Mouse (Mus musculus) Muller cell, postnatal 12 days (primary cell): ENCODE measurements at regions not wholly inside any gene's neighbourhood (a gene's known extent, or its start where the extent isn't known, plus 50 kb on each side); places are given as distances from the start of the nearest gene placed in this dataset.

Source experiments
- DNase-seq: peaks from one replicate; pipeline ENCODE4 v3.0.0-alpha.2; 2015; ENCODE audit errors: inconsistent ontology term

GRCm38 (mm10) chr9:17294327-17294726, 793.2 kb upstream of the Fat3 start:
- no peak for DNase-seq

DNA sequence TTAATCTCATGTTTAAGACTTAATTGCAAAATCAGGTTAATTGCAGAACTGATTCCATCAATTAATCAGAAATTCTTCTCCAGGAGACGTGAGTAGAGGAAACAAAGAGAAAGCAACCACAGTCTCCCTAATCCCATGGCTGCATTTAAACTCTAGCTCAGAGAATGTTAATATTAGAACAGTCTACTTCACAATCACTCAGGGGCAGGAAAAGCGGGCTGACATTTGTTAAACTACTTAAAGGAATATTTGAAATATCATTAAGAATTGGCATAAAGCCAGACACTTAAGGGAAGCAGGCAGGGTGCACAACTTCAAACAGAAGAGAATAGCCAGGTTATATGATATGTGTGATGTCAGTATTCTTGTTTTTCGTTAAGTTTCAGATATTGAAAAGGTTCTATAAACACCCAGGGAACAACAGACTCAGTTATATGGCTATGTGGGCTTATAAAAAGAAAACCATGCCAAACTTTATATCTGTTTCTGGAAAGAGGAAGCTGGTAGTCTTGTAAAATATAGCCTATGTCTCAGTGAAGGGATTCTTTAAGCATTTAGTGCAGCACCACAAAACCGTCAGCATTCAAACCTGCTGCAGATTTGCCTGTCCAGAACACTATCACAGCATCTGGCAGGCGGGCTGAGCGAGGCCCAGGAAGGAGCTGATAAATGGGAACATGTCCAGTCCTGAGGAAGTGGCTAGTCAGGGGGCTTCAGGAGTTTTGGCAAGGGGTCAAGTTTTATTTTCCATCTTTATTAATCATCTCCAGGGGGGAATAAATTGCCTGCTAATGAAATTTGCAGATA, 787.9 kb upstream of the Fat3 start:
- DNase-seq, result no peak

DNA sequence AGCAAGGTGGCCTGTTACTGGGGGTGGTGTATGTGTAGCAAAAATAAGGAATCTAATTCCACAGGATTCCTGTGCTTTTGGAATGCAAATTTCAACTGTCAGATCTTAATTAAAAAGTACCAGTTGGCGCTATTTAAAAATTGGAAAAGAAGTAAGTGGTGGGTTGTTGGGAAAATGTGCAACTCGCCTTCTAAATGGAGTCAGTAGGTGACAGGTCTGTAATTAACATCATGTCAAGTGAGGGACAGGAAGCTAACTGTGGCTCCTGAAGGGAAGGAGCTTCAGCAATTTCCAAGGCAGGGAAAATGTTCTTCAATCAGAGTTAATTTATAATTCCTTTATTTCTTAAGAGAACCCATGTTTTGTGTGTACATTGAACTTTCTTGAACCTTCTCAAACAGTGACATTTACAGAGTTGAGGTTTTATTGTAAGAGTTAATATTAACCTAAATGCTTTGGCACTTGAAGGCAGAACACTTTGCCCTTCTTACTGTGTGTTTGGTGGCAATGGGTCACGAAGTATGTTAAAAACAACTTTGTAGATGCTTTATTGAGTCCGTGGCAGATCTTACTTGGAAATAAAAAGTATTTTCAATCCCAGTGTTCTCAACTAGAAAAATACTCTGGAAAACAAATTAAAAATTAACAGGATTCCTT, 778.4 kb upstream of the Fat3 start:
- no peak for DNase-seq

DNA sequence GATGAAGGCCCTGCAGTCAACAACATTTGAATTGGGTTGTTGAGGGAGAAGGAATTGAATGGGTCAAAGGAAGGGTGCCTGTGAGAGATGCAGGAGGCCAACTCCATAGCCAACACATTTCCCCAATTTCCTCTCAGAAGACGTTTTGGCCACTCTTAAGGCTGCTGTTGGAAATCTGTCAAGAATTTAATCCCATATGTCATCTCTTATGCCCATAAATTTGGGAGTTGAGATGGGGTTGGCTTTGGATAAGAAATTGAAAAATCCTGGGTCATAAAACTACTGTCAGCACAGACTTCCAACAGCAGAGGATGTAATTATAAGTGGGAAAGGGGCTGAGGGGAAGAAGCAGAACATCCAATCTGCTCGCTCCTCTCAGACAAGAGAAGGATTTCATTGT, 771.5 kb upstream of the Fat3 start:
- no peak for DNase-seq

GRCm38 (mm10) chr9:17269624-17270023, 768.5 kb upstream of the Fat3 start:
- no peak for DNase-seq

GRCm38 (mm10) chr9:17257148-17257547, 756.1 kb upstream of the Fat3 start:
- peak; percentile 52 for DNase-seq

DNA sequence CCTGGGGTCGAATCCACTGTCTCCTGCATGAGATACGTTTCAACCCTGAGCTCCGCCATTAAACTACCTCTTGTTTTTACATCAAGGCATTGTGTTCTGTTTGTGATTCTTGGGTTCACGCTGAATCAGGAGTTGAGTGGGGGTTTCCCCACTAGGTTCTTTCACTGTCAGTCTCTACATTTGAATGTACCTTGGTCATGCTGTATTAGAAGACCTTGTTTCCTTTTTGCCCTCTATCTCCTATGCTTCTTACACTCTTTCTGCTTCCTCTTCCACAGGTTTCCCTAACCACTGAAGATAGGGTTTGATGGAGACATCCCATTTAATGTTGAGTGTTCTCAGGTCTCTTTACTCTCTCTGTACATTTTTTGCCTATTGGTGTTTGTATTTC, 726.0 kb upstream of the Fat3 start:
- DNase-seq, result no peak

GRCm38 (mm10) chr9:17226475-17227090, 725.5 kb upstream of the Fat3 start:
- DNase-seq, result no peak

DNA sequence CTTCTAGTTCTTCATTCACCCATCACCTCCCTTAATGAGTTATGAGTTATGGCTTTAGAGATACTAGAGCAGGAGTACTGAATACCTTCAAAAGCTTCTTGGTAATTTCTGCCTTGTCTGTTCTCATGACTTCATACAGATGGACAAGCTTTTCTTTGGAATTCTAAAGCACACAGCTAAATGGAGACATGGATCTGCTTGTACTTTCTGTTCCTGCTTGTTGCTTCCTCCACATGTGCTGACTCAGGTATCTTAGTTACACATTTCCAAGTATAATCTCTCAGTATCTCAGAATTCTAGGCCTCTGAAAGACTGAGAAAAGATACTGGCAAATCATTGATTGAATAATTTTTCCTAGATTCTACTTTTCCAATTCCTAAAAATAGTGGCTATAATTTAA, 694.3 kb upstream of the Fat3 start:
- no peak for DNase-seq

- DNase-seq, result no peak
Measured at GRCm38 (mm10) chr9:17189552-17189951, 688.5 kb upstream of the Fat3 start.

GRCm38 (mm10) chr9:17168193-17168592, 667.1 kb upstream of the Fat3 start:
- no peak for DNase-seq

- no peak for DNase-seq
Measured at GRCm38 (mm10) chr9:17166331-17166730, 665.2 kb upstream of the Fat3 start.

- peak; percentile 7 for DNase-seq
Measured at GRCm38 (mm10) chr9:17158481-17159366, 657.6 kb upstream of the Fat3 start.

DNA sequence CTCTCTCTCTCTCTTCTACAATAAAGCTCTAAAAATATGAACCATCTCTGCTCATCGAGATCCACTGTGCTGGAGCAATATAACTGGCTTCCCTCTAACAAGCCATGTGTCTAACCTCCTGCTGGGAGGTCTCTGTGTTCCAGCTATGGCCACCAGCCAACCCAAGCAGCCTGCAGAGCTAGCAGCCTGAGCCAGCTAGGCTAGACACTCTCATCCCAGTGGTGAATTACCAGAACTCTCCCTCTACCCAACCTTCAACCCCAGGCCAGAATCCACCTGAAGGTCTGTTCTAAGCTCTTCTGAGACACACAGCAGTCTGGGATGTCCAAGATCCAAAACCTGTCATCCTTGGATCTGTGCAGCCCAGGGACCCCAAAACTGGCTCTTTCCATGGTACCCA, 651.3 kb upstream of the Fat3 start:
- DNase-seq, result peak; percentile 13

GRCm38 (mm10) chr9:17149424-17149823, 648.3 kb upstream of the Fat3 start:
- DNase-seq, result no peak
